Mouse (Mus musculus) cerebellum, adult (tissue): Measurements from ENCODE around the gene Stpg1.

Experiments
- ATAC-seq: cut with Nextera tagmentation; 2 replicates; pipeline ENCODE4 v1.9.2; 2017; ENCODE audit warnings: mild to moderate bottlenecking, moderate library complexity, mixed read lengths; ENCODE audit not compliant: insufficient number of reproducible peaks, low FRiP score, low TSS enrichment

Stpg1 gene

GRCm38 (mm10) chr4:135494521-135495396 is at the start of gene Stpg1, which contains the start of gene Nipal3:
Gene Stpg1 (plus strand): TSS chr4:135494790.
Gene Nipal3 (minus strand): TSS chr4:135495038.
- peak; percentile 96 for ATAC-seq

- no peak for ATAC-seq
These were observed 43.1 kb upstream of the Stpg1 start for GRCm38 (mm10) chr4:135451360-135452015.

DNA sequence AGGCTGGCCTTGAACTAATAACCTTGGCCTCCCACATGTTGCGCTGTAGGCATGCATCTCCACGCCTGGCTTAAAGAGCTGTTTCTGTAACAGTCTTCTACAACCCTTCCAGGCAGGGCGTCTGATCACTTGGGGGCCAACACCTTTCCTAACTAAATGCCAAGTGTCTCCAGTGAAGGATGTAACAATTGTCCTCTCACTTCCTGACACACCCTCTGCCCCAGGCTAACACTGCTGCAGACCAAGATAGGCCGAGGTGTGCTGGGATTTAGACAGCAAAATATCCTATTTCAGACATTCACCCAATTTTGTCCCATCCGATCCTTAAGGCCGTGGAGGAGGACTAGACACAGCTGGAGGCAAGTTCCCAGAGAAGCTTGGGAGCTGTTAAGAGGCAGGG is 41.4 kb upstream of the Stpg1 start:
- ATAC-seq: no peak

DNA sequence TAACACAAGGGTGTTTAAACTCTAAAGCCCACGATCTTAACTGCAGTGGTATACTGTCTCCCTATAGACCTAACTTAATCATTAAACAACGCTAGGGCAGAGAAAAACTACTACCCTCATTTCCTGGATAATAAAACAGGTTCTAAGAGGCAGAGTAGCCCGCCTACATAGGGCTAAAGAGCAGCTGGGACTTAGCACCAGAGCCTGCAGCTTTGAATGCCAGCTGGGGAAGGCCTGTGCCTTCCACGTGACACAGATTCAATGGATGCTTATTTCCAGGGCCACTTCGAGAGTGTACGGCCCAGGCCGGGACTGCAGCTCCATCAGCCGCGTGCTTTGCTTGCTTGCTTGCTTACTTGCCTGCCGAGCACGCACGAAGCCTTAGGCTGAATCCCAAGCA is 41.0 kb upstream of the Stpg1 start:
- no peak for ATAC-seq

DNA sequence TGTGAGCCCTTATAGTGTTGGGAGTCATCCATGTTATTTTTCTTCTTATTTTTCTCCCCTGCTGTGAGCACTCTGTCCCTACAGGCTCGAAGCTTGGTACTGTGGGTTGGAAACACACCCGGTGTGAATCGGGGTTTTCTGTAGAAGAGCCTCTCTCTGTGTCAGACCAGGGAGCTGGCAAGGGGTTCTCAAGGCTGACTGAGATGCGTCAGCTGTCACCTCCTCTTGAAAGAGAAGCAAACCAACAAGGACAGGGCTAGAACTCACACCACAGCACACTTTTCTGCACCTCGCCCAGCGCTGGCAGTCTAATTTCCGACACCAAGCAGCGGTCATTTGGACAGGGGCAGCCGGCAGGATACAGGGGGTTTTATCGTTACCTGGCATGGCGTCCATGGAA is 31.2 kb upstream of the Stpg1 start:
- ATAC-seq: no peak

DNA sequence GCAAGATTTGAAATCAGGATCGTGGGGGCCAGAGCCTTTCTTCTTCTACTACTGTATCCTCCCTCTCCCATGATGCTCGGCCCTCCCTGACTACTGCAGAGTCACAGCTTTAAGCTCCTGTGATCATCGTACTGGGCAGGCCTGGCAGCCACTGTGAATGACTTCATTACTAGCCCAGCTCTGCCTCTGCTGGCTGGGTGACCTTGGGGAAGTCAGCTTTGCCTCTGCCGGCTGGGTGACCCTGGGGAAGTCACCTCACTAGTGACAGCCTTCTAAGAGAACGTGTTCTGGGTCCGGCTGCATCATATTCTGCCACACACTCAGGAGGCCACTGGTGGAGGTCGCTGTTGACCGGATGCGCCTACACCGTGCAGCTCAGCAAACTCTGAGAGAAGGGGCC is 16.7 kb upstream of the Stpg1 start:
- no peak for ATAC-seq

GRCm38 (mm10) chr4:135480370-135480769 is 14.2 kb upstream of the Stpg1 start:
- ATAC-seq: no peak

- no peak for ATAC-seq
These were observed 9.5 kb upstream of the Stpg1 start for GRCm38 (mm10) chr4:135485086-135485485.

DNA sequence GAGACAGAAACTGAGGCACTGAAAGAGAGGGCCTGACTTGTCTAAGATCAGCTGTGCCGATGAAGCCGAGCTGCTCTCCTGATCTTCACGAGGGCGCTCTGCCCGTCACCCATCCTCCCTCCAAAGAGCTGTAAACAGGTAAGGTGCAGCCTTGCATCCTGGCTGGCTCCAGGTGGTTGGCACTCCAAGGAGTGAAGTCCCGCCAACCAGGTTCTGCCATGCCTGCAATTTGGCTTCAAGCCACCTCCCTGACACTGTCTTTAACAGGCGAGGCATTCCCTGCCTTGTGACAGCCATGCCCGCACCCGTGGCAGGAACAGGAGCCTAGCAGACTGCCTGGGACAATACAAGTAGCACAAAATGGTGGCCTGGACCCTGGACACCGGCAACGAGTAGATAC is 8.2 kb upstream of the Stpg1 start:
- peak; percentile 56; the same call in 1 of the 2 replicates for ATAC-seq

DNA sequence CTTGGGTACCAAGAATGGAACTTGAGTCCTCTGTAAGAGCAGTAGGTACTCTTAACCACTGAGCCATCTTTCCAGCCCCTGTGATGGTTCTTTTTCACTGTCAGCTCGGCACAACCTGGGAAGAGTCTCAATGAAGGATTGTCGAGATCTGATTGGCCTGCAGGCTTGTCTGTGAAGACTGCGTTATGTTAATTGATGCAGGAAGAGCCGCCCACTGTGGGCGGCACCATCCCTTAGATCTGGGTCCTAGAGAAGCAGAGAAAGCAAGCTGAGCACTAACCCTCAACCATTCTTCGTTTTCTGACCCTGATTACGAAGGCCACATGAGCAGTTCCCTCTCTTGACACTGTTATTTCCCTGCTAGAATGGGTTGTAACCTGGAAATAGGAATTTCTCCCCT is 5.3 kb upstream of the Stpg1 start:
- ATAC-seq: no peak

- ATAC-seq: no peak
These were observed 1.3 kb upstream of the Stpg1 start for GRCm38 (mm10) chr4:135493271-135493670.

DNA sequence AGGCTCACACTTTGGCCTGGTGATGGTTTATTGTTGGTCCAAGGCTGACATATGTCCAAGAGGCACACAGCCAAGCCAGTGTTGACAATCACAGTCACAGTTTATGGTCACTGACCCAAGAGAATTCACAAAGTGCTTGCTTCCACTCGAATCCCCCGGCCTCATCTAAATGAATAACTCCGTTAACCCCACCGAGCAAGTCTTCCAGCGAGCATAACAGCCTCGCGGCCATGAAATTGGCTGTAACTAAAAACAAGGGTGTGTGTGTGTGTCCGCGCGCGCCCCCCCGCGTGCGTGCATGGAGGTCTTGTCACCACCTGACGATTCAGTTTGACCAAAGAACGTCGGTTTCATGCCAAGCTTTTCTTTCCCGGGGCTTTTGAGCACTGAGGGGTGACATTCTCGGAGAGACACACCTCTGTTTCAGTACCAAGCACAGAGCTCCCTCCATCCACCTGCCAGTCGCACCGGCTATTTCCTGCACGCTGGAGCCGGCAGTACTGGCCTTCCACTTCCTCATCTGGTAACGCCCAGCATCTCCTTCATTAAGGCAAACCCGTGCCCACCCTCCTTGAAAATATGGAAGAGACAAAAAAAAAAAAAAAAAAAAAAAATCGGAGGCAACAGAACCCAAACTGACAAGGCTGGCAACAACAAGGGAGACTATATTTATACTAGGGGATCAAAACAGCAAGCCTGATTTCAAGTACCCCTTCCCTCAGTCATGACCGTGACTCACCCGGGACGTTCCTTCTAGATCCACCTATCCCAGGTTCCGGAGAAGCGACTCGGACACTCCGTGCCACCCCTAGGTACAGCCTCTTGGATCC is 684 bp upstream of the Stpg1 start:
- no peak for ATAC-seq

DNA sequence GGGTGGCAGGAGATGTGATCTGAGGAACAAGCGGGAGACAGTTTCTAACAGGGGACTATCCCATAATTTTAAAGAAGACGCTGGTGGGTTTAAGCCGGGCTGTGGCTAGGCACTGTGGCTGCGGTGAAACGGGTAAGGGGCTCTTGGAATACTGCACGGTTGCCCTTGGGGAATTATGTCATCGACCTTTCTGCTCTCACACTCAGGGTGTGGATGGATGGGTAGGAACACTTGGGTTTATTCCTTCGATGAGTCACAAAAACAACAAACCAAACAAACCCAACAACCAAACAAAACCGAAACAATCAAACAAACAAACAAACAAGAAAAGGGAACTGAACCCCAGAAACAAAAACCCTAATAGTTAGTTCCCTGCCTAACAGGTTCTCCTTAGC is 804 bp downstream of the Stpg1 start:
- no peak for ATAC-seq

DNA sequence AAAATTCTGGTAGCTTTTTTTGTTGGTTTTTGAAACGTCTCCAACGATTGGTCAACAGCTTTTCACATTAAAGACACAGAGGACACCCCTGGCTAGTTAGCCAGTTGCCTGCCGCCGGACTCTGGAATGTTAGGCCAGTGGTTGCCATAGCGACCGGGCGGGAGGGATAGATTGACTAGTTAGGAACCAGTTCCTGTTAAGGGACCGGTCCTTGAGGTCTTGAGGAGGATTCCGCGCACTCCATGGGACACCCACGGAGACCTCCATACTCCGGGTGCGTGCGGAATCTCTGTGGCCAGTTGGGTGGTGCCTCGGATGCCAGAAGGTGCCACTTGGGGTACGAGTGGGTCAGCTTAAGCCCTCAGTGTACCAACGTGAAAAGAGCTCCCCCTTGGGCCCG is 1.2 kb downstream of the Stpg1 start:
- ATAC-seq: no peak

DNA sequence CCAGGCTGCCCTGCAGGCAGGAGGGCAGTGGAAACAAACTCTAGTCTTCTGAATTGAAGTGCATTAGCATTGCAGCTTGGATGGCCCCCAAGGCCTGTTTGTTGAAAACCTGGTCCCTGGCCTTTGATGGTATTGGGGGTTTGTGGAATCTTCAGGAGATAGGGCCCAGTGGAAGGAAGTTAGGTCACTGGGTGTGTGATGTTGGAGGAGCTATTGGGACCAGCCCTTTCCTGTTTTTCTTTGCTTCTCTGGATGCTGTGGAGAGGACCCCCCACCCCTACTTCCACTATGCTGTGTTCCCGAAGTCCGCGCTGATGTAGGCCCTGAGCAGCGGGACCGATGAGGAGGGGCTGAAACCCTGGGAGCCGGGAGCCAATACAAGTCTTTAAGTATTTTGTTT is 3.5 kb downstream of the Stpg1 start:
- no peak for ATAC-seq

DNA sequence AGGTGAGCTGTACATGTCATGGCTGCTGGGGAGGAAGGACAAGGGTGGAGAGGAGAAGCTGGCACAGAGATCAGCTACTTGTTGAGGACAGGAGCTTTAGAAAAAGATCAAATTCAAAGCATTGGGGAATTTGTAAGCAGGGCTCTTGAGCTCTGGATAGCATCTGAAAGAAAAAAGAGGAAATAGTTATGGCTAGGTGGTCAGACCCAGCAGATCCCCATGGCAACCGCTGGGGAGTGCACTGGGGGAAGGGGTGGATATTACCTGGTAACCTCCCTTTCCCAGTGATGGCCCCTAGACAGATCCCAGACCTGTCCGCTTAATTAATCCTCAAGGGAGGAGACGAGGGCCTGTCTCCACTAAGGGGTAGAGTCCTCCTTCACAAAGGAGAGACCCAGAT is 5.2 kb downstream of the Stpg1 start:
- ATAC-seq: no peak

GRCm38 (mm10) chr4:135501587-135501986 is 7.0 kb downstream of the Stpg1 start:
- no peak for ATAC-seq

DNA sequence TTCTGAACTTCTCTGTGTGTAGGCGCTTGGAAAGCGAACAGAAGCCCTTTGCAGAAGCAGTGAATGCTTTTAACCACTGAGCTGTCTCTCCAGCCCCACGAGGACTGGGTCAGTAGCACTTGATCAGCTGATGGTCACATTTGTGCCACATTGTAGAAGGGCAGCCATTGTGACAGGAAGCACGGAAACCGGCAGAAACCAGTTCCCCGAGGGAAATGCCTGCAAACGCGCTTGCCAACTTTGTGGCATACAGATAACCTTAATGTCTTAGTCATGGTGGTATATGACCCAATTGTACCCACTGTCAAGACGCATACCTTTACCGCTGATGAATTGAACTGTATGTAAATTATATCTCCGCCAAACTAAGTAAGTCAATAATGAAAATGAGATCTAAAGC is 11.2 kb downstream of the Stpg1 start:
- no peak for ATAC-seq

GRCm38 (mm10) chr4:135507547-135508350 is 13.2 kb downstream of the Stpg1 start:
- ATAC-seq: no peak

GRCm38 (mm10) chr4:135508419-135509039 is 13.9 kb downstream of the Stpg1 start:
- ATAC-seq: peak; percentile 20; the same call in 1 of the 2 replicates
